Mouse (Mus musculus) right cerebral cortex, adult 2 months (tissue): ENCODE measurements around the gene Plcb2.

Source experiments
- DNase-seq, 2 experiments: peaks; one replicate each; pipeline ENCODE4 v3.0.0; 2021 to 2022; ENCODE audit warnings: low spot score in 2 of 2

Plcb2 gene

DNA sequence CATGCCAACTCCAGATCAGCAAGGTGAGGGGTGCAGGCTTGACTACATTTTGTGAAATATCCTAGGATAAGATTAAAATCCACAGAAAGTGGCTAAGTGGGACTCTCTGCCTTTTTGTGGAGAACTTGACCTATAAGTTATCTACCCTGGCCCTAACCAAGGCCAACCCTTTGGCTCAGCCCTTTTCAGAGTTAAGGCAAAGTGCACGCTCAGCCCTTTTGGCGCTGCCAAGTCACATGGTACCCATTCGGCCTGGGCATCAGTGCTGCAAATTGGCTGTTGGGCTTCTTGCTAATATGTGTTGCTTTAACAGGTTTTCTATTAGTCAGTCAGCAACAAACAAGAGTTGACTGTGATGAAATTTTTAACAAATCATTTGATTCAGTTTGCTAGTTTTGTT is 40.4 kb downstream of the Plcb2 start:
- no peak for DNase-seq

DNA sequence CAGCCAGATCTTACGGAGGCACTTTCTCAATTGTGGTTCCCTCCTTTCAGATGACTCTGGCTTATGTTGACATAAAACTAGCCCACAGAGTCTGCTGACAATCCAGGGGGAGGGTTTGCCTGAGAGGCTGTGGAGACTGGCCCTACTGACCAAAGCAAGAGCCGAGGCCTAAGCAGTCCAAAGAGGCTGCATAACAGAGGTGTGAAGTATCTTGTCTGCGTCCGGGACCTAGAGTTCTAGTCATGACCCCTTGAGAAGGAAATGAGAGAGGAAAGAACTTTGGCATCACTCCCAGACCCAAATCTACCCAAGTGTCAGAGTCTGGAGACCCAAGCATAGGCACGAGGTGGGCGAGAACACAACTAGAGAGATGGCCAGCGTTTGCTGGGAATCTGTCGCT is 41.5 kb downstream of the Plcb2 start:
- no peak for DNase-seq

DNA sequence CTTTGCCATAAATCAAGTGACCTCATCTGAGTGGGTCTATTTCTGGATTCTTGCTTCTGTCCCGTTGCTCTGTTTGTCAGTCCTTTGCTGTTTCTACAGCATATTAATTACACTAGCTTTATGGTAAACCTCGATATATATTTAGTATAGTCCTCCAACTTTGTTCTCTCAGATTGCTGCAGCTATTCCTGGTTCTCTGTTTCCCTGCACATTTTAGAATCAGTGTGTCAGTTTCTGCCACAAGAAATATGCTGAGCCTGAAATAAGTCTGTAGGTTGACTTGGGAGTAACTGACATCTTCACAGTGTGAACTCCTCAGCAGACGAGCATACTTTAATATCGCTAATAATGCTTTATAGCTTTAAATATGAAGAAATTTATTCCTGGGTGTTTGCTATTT is 43.1 kb downstream of the Plcb2 start:
- no peak for DNase-seq

DNA sequence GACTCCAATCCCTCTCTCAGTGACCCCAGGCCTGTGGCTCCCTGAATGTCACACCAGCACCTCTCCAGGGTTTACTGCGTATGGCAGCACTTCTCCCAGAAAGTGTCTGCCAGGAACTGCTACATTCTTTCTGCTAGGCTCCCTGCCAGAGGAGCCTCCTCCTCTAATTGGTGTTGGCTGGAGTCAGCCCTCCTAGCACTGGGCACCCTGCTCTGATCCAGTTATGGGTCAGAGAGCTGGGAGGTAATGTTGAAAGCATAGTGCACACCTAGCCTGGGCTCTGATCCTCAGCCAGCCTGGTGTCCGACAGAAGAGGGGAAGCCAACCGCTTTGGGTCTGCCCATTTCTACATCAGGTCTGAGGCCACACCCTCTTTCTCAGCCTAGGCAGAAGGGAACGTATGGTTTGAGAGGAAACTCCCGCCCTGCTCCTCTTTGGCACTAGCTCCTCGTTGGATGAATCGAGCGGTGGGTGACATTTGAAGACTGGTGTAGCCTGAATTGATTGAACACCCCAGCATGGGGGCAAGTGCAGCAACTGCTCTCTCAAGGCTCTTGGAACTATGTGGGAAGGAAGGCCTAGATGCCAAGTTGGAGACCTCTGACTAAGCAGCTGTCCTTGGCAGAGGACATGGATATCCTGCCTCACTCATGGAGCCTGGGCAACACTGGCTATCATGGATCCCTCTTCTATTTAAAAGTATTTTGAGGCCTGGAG is 45.5 kb downstream of the Plcb2 start:
- no peak for DNase-seq

DNA sequence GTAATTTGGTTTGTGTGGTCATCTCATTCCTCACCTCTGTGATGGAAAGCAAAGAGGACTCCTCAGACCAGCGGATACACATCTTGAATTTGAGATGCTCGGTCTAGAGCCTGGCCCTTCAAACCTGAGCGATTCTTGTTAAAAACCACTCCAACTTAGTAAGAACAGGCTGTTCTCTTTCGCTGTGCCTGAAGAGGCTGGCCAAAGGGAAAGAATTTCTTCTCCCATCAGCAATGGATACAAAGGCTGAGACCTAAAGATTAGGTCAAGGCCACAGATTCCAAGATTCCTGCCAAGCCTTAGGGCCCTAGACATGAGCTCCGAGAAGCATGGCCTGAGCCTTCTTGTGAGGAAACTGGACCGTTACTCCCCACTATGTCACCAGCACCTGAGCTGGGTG is 47.3 kb downstream of the Plcb2 start:
- DNase-seq: no peak

DNA sequence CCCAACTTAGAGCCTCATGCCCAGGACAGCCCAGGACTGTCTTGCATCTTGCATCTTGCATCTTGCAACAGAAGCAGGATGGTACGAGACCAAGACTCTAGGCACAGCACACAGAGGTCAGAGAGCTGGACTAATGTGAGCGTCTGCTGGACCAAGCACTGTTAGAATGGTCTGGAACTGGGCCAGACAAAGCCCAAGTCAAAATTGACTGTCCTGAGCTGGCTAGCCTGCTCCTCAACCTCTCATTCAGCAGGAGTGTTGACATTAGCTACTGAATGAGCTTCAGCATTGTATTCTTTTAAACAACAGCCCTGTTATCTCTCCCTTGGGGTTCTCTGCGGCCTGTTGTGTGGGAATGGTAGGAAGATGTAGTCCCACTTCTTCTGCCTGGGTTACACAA is 48.7 kb downstream of the Plcb2 start:
- no peak for DNase-seq

DNA sequence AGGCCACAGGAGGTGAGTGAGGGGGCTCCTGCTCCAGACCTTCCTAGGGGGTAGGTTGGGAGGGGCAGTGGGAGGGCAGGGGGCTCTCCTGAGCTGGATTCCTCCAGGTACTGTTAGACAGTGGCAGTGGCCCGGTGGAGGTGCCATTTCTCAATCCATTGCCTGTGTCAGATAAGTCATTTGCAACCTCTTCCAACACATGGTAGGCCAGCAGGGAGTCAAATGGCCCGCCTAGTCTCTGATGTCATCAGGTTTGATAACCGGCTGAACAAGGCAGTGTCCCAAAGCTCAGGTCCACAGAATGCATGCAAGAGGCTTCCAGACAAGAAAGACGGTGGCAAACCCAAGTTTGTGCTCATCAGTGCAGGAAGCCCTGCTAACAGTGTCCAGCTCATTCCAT is 50.4 kb downstream of the Plcb2 start:
- no peak for DNase-seq

DNA sequence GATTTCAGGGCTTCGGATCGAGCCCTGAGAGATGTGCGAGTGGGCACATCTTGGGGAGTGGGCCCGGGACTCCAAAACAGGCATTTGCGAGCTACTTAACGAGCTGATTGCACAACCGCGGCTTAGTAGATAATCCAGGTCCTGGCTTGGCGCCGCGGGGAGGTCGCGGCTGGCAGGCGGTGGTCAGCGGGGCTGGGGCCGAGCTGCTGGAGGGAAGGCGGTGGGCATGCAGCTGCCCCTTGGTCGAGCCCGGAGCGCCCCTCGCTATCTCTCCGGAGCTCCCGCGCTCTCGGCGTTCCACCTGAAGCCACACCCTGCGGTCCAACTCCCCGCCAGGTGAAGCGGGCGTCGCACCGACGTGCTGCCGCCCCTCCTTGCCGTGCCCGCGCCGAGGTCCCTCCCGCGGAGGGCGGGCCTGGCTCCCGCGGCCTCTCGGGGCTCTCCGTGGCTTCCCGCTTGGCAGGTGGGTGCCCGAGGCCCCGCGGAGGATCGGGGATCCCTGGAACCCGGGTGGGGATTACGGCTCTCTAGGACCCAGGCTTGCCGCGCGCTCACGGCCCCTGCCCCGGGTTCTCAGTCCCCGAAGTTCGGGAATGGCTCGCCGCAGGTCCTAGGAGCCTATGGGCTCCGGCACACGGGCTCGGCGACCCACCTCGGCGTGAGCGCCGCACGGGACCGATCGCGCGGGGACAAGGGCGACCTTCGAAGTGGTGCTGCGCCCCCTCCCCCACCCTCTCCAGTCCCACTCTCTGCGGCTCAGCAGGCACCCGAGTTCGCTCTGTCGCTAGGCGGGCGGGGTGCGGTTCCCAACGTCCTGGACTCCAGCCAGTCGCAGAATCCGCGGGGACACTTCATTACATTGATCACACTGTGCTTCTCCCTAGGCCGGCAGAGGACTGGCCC is 51.1 kb downstream of the Plcb2 start:
- DNase-seq: peak in 1 of 2 experiments; percentile 37

DNA sequence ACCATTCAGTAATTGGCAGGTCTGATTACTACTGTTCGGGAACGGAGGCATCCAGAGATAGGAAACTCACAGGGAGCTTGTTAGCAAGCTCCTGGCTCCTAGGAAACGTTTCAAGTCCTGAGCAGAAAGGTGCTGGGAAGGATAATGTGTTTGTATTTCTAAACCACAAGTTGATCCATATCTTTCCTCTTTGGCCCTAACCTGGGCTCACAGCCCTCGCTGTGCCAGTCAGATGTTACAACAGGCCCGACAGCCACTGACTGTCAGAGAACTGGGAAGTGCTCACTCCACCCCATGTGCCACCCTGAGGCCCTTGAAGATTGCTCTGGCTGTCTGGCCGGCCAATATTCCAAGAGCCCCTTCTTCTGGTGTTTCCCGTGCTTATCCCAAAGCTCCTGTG is 53.7 kb downstream of the Plcb2 start:
- no peak for DNase-seq

DNA sequence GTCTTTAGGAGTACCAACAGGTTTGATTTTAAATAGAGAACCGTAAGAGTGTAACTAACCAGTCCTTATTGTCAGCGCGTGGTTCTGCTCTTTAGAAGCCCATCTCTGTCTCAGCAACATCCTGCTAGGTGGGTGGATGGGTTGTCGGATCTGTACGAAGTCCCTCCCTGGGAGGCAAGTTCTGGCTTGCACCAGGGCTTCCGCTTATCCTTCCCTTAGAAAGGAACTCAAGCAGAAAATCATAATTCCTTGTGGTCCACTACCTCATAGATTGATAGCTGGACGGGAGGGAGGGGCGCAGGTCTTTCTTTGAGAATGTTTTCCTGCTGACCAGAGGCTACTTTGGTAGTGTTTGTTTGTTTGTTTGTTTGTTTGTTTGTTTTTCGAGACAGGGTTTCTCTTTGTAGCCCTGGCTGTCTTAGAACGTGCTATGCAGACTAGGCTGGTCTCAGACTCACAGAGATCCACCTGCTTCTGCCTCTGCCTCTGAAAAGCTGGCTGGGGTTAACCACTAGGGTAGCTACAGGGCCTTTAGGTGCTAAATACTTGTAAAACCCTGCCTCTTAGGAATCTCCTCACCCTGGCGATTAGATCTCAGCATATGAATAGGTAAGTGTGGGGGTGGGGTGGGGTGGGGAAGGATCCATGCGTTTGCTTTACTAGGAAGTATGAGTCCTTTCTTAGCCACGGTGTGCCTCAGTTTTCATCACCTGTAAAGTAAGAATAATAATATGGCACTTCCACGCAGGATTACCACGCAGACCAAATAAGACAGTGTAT is 54.4 kb downstream of the Plcb2 start:
- DNase-seq: no peak

DNA sequence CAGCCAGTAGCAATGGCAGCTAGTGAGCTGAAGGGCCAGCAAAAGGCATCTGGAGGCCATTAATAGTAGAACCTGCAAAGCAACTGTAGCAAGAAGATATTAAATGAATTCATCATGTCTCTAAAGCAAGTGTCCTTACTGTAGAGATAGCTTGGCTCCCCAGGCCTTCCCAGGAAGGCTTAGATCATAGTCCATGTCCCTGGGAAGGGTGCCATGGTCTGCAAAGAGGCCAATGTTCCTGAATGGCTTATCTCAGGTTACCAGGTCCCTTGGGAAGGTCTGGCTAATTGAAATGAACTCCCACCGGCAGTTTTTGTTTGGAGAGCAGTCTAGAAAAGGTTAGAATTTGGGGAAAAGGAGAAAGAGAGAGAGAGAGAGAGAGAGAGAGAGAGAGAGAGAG is 56.5 kb downstream of the Plcb2 start:
- no peak for DNase-seq

DNA sequence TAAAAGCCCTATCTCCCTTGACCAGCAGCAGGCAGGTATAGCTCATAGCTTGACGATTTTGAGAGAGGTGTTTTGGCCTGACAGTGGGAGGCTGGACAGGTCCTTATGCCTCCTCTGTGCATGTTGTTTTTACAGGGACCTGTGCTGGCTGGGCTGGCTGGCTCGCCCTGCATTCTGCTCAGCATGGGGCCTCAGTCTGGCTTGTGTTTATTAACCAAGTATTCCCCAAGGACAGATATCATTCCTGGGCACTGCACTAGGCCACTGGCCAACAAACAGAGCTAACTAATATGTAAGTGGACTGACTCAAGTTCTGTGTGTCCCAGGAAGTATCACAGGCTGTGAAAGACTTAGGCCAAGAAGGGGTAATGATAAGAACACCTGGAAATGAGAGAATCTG is 58.5 kb downstream of the Plcb2 start:
- no peak for DNase-seq

DNA sequence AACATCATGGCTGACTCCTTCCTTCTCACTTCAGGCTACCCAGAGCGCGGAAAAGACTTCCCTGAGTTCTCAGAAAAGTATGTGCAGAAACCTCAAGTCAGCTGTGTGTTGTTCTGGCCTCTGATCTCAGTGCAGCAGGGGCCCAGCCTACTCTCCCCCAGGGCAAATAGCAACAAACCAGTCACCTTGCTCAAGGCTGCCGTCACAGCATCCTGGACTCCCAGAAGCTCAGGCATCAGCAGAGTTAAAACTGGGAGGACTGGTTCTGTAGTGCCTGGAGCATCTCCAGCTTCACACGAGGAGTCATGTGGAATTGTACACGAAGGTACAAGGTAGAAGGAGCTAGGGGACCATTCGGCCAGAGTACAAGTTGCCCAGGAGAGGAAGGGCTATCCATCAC is 59.0 kb downstream of the Plcb2 start:
- DNase-seq: no peak

DNA sequence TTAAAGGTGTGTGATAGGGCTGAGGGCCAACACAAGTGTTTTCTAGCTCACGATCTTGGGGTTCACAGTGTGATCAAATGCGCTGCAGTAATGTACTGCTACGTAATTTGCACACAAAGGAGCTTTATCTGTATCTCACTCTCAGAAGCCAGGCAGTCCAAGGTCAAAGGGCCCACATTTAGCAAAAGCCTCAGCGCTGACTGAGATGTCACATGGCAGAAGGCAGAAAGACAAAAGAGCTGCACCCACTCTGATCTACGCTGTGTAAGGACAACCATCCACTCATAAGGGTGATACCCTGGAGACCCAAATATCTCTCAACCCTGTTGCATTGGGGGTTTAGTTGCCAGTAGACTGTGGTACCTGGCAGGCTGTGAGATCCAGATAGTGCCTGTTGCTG is 61.1 kb downstream of the Plcb2 start:
- DNase-seq: no peak

DNA sequence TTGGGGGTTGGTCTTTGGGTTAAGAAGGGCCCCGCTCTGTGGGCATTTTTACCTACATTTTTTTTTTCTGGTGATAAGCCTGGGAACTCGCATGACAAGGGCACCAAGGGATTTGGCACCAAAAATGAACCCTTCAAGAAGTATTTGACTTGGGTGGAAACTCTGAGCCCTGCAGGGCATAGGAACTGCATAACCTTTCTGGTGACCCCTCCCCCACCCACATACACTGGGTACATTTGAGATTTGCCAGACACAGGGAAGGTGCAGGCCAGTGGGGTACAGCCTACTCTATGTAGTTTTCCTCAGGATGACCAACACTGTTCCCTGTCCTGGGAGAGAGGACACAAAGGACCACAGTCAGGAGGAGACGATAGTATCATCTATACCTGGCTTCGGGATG is 62.6 kb downstream of the Plcb2 start:
- DNase-seq: no peak

DNA sequence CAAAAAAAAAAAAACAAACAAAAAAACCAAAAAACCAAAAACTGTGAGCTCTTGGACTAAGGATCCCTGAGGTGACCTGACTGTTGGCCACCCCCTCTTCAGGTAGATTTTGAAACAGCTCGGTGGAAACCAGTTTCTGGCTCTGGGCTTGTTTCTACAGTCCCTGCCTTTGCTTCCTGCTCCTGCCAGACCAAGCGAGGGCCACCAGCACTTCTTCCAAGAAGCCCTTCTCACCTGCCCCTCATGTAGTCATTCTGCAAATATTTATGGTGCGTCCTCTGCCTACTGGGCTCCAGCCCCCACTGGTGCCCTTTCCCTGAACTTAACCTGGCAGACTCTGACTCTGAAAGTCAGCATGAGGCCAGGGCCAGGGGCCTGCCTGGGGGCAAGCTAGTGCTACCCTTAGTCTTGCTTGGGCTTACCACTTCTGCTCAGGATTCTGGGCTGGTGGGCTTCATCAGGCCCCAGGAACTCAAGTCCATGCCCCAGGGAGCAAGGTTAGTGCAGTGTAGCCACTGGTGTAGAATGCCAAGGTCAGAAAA is 63.2 kb downstream of the Plcb2 start:
- no peak for DNase-seq

DNA sequence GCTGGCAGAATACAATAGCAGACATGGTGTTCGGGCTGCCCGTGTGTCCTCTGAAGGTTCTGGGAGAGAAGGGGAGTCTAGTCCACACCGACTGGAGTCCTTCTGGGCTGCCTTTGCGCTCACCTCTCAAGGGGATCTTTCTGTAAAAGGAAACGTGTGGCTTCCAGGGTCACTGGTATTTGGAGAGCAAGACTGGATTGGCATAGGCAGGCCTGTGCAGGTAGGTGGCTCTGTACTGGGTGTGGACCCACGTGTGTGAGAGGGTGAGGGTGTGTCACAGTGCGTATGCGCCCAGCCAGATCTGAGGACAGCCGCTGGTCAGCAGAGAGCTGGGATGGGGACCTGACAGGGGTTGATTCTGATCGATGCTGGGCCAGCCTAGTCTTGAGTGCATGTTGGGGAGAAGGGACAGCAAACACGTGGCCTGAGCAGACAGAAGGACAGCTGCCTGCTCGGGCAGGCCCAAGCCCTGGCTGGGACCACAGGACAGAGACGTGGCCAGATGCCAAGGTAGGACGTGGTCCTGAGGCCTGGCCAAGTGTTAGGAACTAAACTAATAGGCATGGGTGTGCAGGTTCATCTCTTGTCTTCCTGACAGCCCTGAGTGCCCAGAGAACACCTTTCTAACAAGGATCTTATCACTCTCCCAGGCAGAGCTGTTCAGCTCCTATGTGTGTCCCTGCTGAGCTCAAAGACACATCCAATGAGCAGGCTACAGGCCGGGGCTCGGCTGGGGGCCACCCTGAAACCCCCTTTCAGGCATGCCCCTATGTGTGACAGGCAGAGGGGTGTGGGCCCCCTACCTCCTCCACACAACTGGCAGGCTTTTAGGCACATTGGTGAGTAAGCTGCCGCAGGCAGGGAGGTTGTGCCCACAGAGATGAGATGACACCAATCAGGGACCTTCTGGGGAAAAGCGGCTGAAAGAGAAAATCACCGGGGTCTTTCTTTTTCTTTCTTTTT is 64.2 kb downstream of the Plcb2 start:
- peak; percentile 47 for DNase-seq

DNA sequence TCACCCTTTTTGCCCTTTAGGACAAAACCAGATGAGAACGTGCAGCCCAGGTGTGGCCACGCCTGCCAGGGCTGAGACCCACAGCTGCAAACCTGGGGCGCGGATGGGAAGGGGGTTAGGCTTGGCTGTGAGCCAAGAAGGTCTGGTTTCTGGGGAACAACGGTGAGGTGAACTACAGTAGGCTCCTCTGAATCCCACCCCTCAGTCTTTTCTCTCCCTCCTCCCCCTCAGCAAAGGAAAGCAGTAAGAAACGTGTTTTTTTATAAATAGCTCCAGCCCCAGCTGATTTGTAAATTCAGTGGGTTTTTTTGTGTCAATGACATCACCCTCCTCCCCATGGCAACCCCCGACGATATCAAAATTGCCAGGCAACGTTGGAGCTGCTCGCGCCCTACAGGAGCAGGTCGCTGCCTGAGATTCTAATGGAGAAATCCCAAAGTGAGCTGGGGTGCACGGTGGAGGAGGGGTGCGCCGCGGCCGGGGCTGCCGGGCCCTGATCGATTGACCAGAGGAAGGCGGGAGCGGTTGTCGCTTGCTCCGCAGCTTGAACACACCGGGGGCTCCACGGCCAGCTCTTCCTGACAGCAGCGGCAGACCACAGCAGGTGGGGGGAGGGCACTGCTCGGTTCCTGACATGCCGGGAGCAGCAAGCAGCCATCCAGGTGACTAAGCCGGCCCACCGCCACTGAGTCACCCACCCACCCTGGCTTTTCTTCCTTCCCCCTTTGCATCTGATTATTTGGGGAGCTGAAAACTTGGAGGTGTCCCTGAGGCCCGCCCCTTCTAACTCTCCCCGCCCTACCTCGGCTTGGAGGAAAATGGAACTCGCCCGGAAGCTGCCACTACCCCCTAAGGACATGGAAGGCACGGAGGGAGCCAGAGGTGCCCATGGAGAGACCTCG is 65.1 kb downstream of the Plcb2 start, which contains the start of gene Pak6:
Gene Pak6 (plus strand): TSS at position 402 of the 902 bp plus-strand sequence.
- DNase-seq: peak; percentile 73 to 78

DNA sequence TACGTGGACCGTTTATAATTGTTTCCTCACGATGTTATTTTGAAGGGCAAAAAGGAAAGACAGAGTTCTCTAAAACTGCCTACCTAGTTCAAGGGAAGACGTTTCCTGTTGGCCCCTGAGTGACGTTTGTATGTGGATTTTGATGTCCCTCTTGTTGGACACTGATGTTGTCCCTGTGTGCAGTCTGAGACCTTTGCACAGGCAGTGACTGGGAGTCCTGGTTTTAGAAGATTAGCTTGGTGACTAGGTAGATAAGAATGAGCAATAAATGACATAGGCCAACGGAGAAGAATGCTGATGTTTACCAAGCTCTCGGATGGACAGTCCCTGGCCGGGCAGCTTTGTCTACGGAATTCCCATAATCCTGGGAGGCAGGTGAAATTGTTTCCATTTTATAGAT is 66.3 kb downstream of the Plcb2 start:
- no peak for DNase-seq

DNA sequence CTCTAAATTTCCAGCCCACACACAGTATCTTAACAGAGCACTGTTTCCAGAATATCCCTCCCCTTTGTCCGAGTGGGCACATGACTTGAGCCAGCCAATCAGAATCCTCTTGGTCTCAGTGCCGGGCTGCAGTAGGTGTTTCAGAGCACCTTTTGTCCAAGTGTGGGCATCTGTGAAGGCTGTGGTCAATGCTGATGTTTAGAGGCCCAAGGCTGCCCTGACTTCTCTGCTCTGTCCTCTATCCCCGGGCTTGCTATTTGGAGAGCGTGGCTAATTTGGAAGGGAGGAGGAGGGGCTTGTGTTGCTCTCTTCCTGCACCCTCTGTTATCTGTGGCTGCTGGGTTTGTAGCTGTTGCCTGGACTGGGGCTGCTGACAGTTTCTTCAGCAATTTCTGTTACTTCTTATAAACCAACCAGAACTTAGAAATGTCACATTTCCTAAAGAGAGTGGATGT is 68.2 kb downstream of the Plcb2 start:
- peak; percentile 44 to 63 for DNase-seq
